Comparison of ENCODE assay signal across 9 mouse cellular contexts in genomic region chr1:151040945-151041649, GRCm38 (mm10). TPM values are rescaled to one million over a fixed set of nuclear protein-coding genes. Genes with fewer than 3 reads are reported as not detected.
DNase-seq lines count a peak whose midpoint lies in the region; ATAC-seq and TF ChIP-seq lines count a peak whose summit lies in the region.
"Had no signal": no experiment of that assay in that cellular context is flagged by ENCODE, and none has a peak within 500 bp of the region (broad histone marks: within the 10 kb centered on the region; RNA-seq: fewer than 3 reads in every experiment).

No protein-coding gene starts in this region.

- H3K4me3 ChIP-seq in hindbrain, embryonic 15.5 days: no peak overlapping the region
- peak overlapping the region in 1 of 2 experiments; percentile 13; a peak in 1 of 4 replicates for H3K4me3 ChIP-seq in liver, embryonic 14.5 days (ENCODE audit: insufficient read depth in 1 of 2, low read depth in 2 of 2, low read length in 2 of 2)
- 0 out of 2 replicates have a peak overlapping the region, but pooled peaks have one; percentile 3 for H3K4me3 ChIP-seq in stomach, embryonic 14.5 days (ENCODE audit: low read depth, low read length)
- no peak overlapping the region for H3K4me3 ChIP-seq in thymus, adult 2 months (ENCODE audit: control insufficient read depth, insufficient read depth, low read length)

- no peak for ATAC-seq in hindbrain, embryonic 15.5 days (ENCODE audit: low FRiP score, low read depth)
- ATAC-seq in liver, embryonic 14.5 days (ENCODE audit: insufficient read depth): peak; percentile 55; the same call in 1 of the 2 replicates
- ATAC-seq in stomach, embryonic 14.5 days (ENCODE audit: insufficient number of reproducible peaks, insufficient read depth, low FRiP score, low read depth): no peak
- ATAC-seq: Patski had no signal

- peak; percentile 13 to 49 for DNase-seq in lung, adult 18-20 months
- DNase-seq in lung, postnatal 14 days: no peak
- DNase-seq in liver, embryonic 14.5 days (ENCODE audit: low read depth in 3 of 3, low spot score in 3 of 3): peak in 1 of 3 experiments; percentile 12
- DNase-seq in right cerebral cortex, postnatal 14 days: no peak
- DNase-seq in retina, postnatal 1 day: no peak
- no peak for DNase-seq in thymus, adult 2 months

- H3K4me1 ChIP-seq in hindbrain, embryonic 15.5 days (replicated peaks): no peaks in the 10 kb centered on the region
- H3K4me1 ChIP-seq in liver, embryonic 14.5 days (replicated peaks; ENCODE audit: control insufficient read depth in 2 of 2, insufficient read depth in 2 of 2, low read length in 1 of 2): peaks cover 2 to 18% of the 10 kb centered on the region in 2 experiments
- peaks cover 4% of the 10 kb centered on the region; the same call in 1 of the 2 replicates for H3K4me1 ChIP-seq in stomach, embryonic 14.5 days (ENCODE audit: control insufficient read depth, insufficient read depth, low read length)
- 0 out of 2 replicates have a peak, but pooled peaks cover 2% of the 10 kb centered on the region for H3K4me1 ChIP-seq in thymus, adult 2 months (replicated peaks; ENCODE audit: control insufficient read depth, insufficient read depth, low read length)

- 0 out of 2 replicates have a peak overlapping the region, but pooled peaks have one; percentile 9 for H3K4me2 ChIP-seq in hindbrain, embryonic 15.5 days
- H3K4me2 ChIP-seq in liver, embryonic 14.5 days (ENCODE audit: low read depth): peak overlapping the region; percentile 56
- 0 out of 2 replicates have a peak overlapping the region, but pooled peaks have one; percentile 18 for H3K4me2 ChIP-seq in stomach, embryonic 14.5 days (replicated peaks; ENCODE audit: low read depth, low read length)

- no peaks in the 10 kb centered on the region for H3K36me3 ChIP-seq in hindbrain, embryonic 15.5 days
- H3K36me3 ChIP-seq in liver, embryonic 14.5 days (replicated peaks; ENCODE audit: control insufficient read depth, insufficient read depth, low read depth): no peaks in the 10 kb centered on the region
- H3K36me3 ChIP-seq in stomach, embryonic 14.5 days (ENCODE audit: control insufficient read depth, insufficient read depth, low read length): no peaks in the 10 kb centered on the region
- no peaks in the 10 kb centered on the region for H3K36me3 ChIP-seq in thymus, adult 2 months (ENCODE audit: control insufficient read depth, insufficient read depth, low read length)

- no peak overlapping the region for H3K27ac ChIP-seq in hindbrain, embryonic 15.5 days (replicated peaks)
- no peak overlapping the region for H3K27ac ChIP-seq in liver, embryonic 14.5 days
- no peak overlapping the region for H3K27ac ChIP-seq in stomach, embryonic 14.5 days (ENCODE audit: low read length)
- no peak overlapping the region for H3K27ac ChIP-seq in thymus, adult 2 months (ENCODE audit: control insufficient read depth, insufficient read depth, low read length)

- TF ChIP-seq POLR2A in thymus, adult 2 months (IDR thresholded peaks at IDR 0.05; ENCODE audit: control insufficient read depth, extremely low read depth, insufficient read depth, low read length, poor library complexity): no peak

- H3K9ac ChIP-seq in hindbrain, embryonic 15.5 days: no peak overlapping the region
- H3K9ac ChIP-seq in liver, embryonic 14.5 days (replicated peaks): no peak overlapping the region
- no peak overlapping the region for H3K9ac ChIP-seq in stomach, embryonic 14.5 days (replicated peaks; ENCODE audit: low read depth, low read length)

- 41% methylated on average over 18 of the region's 18 CpGs for WGBS in hindbrain, embryonic 15.5 days
- WGBS in liver, embryonic 14.5 days (ENCODE audit: insufficient replicate concordance): 13% methylated on average over 18 of the region's 18 CpGs
- 32% methylated on average over 18 of the region's 18 CpGs for WGBS in stomach, embryonic 14.5 days
- 68% methylated on average over 18 of the region's 18 CpGs for WGBS in thymus, adult 2 months

- no peak for TF ChIP-seq EP300 in liver, embryonic 14.5 days (IDR thresholded peaks at IDR 0.05; ENCODE audit: low read depth)

- no peak for TF ChIP-seq CTCF in liver, embryonic 14.5 days (IDR thresholded peaks at IDR 0.05; ENCODE audit: low read depth)
- TF ChIP-seq CTCF in thymus, adult 2 months (IDR thresholded peaks at IDR 0.05; ENCODE audit: borderline replicate concordance, control insufficient read depth, extremely low read depth, insufficient read depth, low read length, poor library complexity): no peak

- no peaks in the 10 kb centered on the region for H3K9me3 ChIP-seq in hindbrain, embryonic 15.5 days
- H3K9me3 ChIP-seq in liver, embryonic 14.5 days (ENCODE audit: control insufficient read depth, low read length): no peaks in the 10 kb centered on the region
- H3K9me3 ChIP-seq in stomach, embryonic 14.5 days (ENCODE audit: control insufficient read depth, low read depth, low read length): no peaks in the 10 kb centered on the region

- 0 out of 2 replicates have a peak, but pooled peaks cover 2% of the 10 kb centered on the region for H3K27me3 ChIP-seq in hindbrain, embryonic 15.5 days
- H3K27me3 ChIP-seq in liver, embryonic 14.5 days (ENCODE audit: control insufficient read depth, insufficient read depth, low read length): no peaks in the 10 kb centered on the region
- H3K27me3 ChIP-seq in stomach, embryonic 14.5 days (ENCODE audit: control insufficient read depth, insufficient read depth, low read length): no peaks in the 10 kb centered on the region
- H3K27me3 ChIP-seq in thymus, adult 2 months (ENCODE audit: control insufficient read depth, insufficient read depth, low read length): no peaks in the 10 kb centered on the region
- H3K27me3 ChIP-seq: Patski had no signal

RNA-seq across cellular contexts. Expression of gene Hmcn1, which starts 47.9 kb away (rescaled TPM):
- 1.3 and 2.0 TPM in 2 replicates for polyA plus RNA-seq in hindbrain, embryonic 15.5 days (2015; fragmentation: Nextera tagmentation; extraction: Ambion mirVana)
- polyA plus RNA-seq in liver, embryonic 14.5 days (2012; rRNA removed): 1.6 and 3.3 TPM in 2 replicates
- polyA plus RNA-seq in liver, embryonic 14.5 days (2014; fragmentation: Nextera tagmentation; extraction: Ambion mirVana): 1.7 and 2.3 TPM in 2 replicates
- polyA plus RNA-seq in stomach, embryonic 14.5 days (2014; fragmentation: Nextera tagmentation; extraction: Ambion mirVana): 22.1 and 23.5 TPM in 2 replicates
- polyA plus RNA-seq in thymus, adult 2 months (2012; rRNA removed): 0.34 and 0.92 TPM in 2 replicates

Comparison
In these comparisons a context has a peak if more than half of its experiments do, and no peak if none do; other contexts are left out.
1. DNase-seq: peak in lung, adult 18-20 months (2 of 2); none in lung, postnatal 14 days (single experiment), right cerebral cortex, postnatal 14 days (single experiment), retina, postnatal 1 day (single experiment) and thymus, adult 2 months (single experiment).
2. Peak in every context shown above with its lines, with median percentiles within 50 percentile points of each other: H3K4me2 ChIP-seq.